Mouse (Mus musculus): ENCODE measurements at regions not wholly inside any gene's neighbourhood (a gene's known extent, or its start where the extent isn't known, plus 50 kb on each side); places are given as distances from the start of the nearest gene placed in this dataset.

DNA sequence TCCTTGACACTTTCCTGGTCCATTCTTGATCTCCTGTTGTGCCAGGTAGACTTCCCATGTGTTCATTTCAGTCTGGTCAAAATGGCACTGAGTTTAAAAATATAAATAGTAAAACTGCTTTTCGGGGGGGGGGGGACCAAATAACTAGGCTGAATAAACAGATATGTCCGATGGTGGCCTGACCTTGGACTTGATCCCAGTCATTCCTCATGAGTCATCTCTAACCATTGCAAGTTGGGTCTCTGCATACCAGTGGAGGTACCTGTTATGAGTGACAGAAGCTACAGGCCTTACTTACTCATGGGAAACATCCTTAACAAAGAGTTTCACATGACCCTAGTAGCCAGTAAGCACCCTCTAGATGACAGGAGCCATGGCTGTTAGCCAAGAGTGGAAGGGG, 76.2 kb upstream of the Ncam1 start:
- no peak for TF ChIP-seq RCOR1 (IDR thresholded peaks at IDR 0.05; ENCODE audit: low read depth, low read length)
- no peak for TF ChIP-seq RAD21 (IDR thresholded peaks at IDR 0.05; ENCODE audit: low read depth, low read length)
- TF ChIP-seq EP300 (IDR thresholded peaks at IDR 0.05; ENCODE audit: low read depth in 1 of 2, low read length in 2 of 2): no peak
- TF ChIP-seq POLR2A (IDR thresholded peaks at IDR 0.05; ENCODE audit: control insufficient read depth in 1 of 2, insufficient read depth in 1 of 2, low read depth in 1 of 2, low read length in 2 of 2, poor library complexity in 1 of 2): no peak
- no peak for TF ChIP-seq CTCF (IDR thresholded peaks at IDR 0.05 in 2 of 3, conservative IDR thresholded peaks at IDR 0.05 in 1 of 3; ENCODE audit: control insufficient read depth in 1 of 3, insufficient read depth in 1 of 3, low read depth in 2 of 3, low read length in 3 of 3, poor library complexity in 1 of 3, severe bottlenecking in 1 of 3)
- no peak for TF ChIP-seq GATA1 (IDR thresholded peaks at IDR 0.05; ENCODE audit: low read depth, low read length)
- TF ChIP-seq GABPA (IDR thresholded peaks at IDR 0.05; ENCODE audit: low read depth, low read length): no peak
- no peak for TF ChIP-seq ELF1 (IDR thresholded peaks at IDR 0.05; ENCODE audit: low read depth, low read length)
- TF ChIP-seq ZMIZ1 (IDR thresholded peaks at IDR 0.05; ENCODE audit: low read depth, low read length): no peak
- no peak for TF ChIP-seq HCFC1 (IDR thresholded peaks at IDR 0.05; ENCODE audit: low read depth, low read length)
- TF ChIP-seq USF1 (IDR thresholded peaks at IDR 0.05; ENCODE audit: low read depth, low read length): no peak
- TF ChIP-seq MAX (IDR thresholded peaks at IDR 0.05; ENCODE audit: low read length): no peak
- no peak for TF ChIP-seq ZNF384 (IDR thresholded peaks at IDR 0.05; ENCODE audit: low read depth, low read length)

All from MEL (cell line).